Mouse (Mus musculus): ENCODE measurements around the gene Pabpn1. TPM values are rescaled to one million over a fixed set of nuclear protein-coding genes. Genes with fewer than 3 reads are reported as not detected.

The Pabpn1 gene
- 736 and 777 TPM in 2 replicates for polyA plus RNA-seq (2012; rRNA removed)

GRCm38 (mm10) chr14:54892200-54892599, at the start of gene Pabpn1:
Gene Pabpn1 (plus strand): TSS chr14:54892500.

DNA sequence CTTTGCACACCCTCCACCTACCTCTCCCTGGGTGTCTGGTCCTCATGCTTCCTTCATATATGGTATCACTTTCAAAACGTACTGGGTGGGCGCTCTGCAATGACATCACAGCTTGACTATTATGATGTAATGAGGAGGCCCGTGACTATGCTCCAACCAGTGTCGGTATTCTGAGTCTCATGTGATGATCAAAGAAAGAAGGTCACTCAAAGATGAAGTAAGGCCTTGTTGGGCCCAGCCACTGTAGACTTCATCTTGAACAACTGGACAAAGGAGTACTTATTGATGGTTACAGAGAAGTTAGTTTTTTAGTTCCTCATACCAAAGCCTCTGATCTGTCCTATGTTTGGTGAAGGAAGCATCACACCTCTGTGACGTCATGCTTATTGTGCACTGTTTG, 21.4 kb upstream of the Pabpn1 start, which contains the start of gene Homez:
Gene Homez, minus strand, starts transcription at position 101 of the 400 bp plus-strand sequence.

DNA sequence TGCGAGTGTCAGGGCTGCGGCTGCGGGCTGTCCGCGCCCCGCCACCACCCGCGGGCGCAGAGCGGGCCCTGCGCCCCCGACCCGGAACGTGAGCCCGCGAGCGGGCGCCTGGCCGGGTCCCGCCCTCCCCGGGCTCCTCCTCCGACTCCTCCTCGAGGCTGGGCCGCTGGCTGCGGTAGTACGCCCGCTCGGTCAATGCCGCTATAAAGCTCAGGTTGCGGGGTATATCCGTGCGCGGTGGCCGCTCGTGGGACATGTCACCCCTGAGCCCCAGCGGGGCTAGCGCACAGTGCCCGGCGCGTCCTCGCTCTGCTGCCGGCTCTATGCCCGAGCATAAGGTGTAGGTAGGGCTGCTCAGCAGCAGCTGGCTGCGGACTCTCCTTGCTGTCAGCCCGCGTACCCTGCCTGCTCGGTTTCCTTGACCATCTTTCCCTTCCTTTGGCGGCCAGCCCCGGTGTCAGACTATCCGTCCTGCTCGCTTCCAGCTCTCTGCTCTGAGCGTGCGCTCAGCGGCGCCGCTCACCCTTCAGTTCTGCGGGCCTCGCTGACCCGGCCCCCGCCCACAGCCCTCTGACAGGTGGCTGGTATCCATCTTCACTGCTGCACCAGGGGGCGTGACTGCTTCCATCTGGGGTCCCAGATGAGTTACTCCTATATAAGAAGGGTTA, 15.1 kb upstream of the Pabpn1 start, which contains the start of gene Ppp1r3e:
Gene Ppp1r3e, minus strand, starts transcription at position 503 of the 668 bp plus-strand sequence.

DNA sequence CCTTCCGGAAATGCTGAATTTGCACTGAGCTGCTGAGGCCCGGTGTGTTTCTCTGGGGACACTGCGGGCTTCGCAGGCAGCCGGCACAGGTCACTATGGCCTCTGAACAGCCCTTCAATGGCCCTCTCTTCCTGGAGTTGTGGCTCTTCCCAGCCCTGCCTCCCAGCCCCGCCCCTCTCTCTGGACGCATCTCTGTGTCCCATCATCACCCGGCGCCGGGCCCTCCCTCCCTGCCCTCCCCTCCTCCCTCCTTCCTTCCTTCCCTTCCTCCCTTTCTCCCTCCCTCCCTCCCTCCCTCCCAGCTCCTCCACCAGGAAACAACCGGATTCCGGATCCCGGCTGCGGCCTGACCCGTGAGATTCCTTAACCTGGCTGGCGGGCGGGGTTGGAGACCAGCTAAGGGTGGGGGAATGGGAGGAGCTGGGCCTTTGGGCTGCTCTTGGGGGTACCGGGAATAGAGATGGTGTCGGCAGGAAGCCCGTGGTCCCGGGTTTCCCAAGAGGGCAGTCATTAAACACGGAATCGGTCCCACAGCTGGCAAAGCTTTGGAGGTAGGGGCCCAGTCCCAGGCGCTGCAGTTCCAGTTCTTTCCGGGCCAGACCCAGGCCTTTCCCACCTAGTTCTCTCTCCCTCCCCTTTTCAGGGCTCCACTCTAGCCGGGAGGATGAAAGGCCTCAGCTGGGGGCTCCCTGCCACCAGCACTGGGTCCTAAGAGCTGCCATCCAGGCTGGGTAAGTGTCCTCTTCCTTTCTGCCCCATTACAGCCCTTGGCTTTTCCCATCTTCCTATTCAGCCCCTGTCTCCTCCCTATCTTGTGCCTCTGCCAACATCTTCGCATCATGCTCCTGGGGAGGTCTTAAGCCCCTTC, 8.9 kb upstream of the Pabpn1 start, which contains the start of the genes Bcl2l2 and Gm20521:
Gene Bcl2l2, plus strand, starts transcription at position 224 of the 868 bp plus-strand sequence.
Gene Gm20521, plus strand, starts transcription at position 288 of the 868 bp plus-strand sequence.

DNA sequence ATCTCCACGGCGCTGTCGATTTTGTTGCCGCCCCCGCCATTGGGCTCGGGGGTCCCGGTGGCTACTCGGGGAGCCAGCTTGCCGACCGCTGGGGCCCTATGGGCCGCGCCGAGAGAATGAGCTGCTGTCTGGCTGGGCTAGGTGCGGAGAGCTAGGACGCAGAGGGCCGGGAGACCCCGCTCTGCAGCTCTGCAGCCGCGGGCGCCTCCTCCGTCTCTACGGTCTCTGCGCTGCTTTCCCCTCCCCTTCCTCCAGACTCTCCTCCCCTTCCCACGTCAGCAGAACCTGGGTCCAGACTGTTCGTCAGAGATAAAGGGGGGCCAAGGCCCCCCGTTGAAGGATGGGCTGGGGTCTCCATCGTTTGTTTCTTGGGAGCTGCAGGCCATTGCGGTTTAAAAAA, 20.6 kb downstream of the Pabpn1 start, which contains the start of gene Slc22a17:
Gene Slc22a17, minus strand, starts transcription at position 247 of the 400 bp plus-strand sequence.

GRCm38 (mm10) chr14:54925349-54926342, 33.3 kb downstream of the Pabpn1 start, which contains the start of gene Efs:
Gene Efs (minus strand): TSS chr14:54926126.

DNA sequence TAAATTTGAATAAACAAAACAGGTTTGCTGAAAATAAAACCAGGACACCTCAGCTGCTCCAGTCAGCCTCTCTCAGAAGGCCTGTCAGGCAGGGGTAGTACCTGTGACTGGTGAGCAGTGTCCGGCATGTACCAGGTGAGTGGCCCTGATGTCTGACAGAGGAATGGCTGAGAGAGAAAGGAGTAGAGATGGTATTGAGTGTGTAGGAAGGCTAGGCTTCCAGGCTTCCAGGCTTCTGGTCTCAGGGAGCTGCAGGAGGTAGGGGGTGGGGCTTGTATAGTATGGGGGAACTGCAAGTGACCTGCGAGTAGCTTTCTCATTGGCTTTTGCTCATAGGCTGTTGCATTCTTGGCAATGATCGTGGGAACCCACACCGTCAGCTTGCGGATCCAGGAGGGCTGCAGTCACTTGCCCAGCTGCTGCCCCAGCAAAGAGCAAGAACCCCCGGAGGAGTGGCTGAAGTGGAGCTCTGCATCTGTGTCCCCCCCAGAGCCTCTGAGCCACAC, 40.4 kb downstream of the Pabpn1 start, which contains the start of gene Il25:
Gene Il25, plus strand, starts transcription at position 51 of the 506 bp plus-strand sequence.

DNA sequence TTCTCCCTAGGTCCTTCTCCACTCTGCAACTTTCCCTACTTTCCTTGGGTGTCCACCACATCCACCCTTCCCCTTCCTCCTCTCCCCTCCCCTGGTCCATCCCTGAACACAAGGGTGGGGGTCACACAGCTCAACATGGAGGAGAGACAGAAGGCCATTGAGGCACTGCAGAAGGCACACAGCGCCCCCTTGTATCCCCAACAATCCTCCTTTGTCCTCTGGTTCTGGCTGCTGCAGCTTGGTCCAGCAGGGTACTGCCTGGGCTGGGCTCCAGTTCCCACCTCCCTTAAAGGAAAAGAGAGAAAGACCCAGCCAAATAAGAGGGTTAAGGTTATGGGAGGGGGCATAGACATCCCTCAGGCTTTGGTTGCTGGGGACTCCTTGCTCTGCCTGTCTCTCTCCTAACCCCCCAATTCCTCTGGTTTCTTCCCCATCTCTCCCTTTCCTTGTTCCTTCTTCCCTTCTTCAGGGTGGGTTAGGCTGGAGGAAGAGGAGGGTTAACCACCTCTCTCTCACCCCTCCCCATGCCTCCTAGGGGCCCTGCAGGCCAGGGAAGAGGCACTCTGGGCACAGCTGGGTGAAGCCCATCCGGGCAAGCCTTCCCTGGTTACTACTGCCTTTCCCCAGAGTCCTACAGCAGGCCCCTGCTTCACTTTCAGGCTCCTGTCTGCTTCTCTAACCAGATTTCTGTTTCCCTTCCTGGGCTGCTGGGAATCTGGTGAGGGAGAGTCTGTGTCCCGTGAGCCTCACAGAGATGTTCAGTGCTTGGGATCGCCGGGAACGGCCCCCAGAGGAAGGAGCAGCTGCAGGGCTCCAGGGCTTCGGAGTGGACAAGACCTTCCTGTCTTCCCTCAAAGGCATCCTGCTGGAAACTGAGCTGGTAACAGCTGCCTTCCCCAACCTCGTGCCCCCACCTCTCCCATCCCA, 43.9 kb downstream of the Pabpn1 start, which contains the start of gene Cmtm5:
Gene Cmtm5, plus strand, starts transcription at position 358 of the 927 bp plus-strand sequence.

Other genes starting within 250 kb of the Pabpn1 start
- 70.3 and 72.1 TPM in 2 replicates for gene 1700123O20Rik, start 206.3 kb upstream of the Pabpn1 start, polyA plus RNA-seq (2012; rRNA removed)
- gene Acin1, start 205.6 kb upstream of the Pabpn1 start, polyA plus RNA-seq (2012; rRNA removed), result 356 and 358 TPM in 2 replicates
- 0.09 and 0.20 TPM in 2 replicates for gene Gm29776, start 193.7 kb upstream of the Pabpn1 start, polyA plus RNA-seq (2012; rRNA removed)
- 0.16 and 0.17 TPM in 2 replicates for gene Cebpe, start 180.3 kb upstream of the Pabpn1 start, polyA plus RNA-seq (2012; rRNA removed)
- 9.6 and 9.9 TPM in 2 replicates for gene Slc7a8, start 110.6 kb upstream of the Pabpn1 start, polyA plus RNA-seq (2012; rRNA removed)
- gene Rnf212b, start 78.4 kb upstream of the Pabpn1 start, polyA plus RNA-seq (2012; rRNA removed), result not detected in 2 replicates
- 8.5 and 9.0 TPM in 2 replicates for gene Homez, start 21.5 kb upstream of the Pabpn1 start, polyA plus RNA-seq (2012; rRNA removed)
- 14.7 and 18.0 TPM in 2 replicates for gene Ppp1r3e, start 14.9 kb upstream of the Pabpn1 start, polyA plus RNA-seq (2012; rRNA removed)
- gene Bcl2l2, start 9.1 kb upstream of the Pabpn1 start, polyA plus RNA-seq (2012; rRNA removed), result 47.4 and 48.0 TPM in 2 replicates
- gene Gm20521, start 9.1 kb upstream of the Pabpn1 start, polyA plus RNA-seq (2012; rRNA removed), result 0.39 and 0.41 TPM in 2 replicates
- 504 and 538 TPM in 2 replicates for gene Slc22a17, start 20.6 kb downstream of the Pabpn1 start, polyA plus RNA-seq (2012; rRNA removed)
- gene Efs, start 33.6 kb downstream of the Pabpn1 start, polyA plus RNA-seq (2012; rRNA removed), result 33.6 and 38.5 TPM in 2 replicates
- 0.35 and 0.47 TPM in 2 replicates for gene Il25, start 40.2 kb downstream of the Pabpn1 start, polyA plus RNA-seq (2012; rRNA removed)
- 3.6 and 8.9 TPM in 2 replicates for gene Cmtm5, start 43.8 kb downstream of the Pabpn1 start, polyA plus RNA-seq (2012; rRNA removed)
- gene Myh6, start 74.4 kb downstream of the Pabpn1 start, polyA plus RNA-seq (2012; rRNA removed), result 0.21 and 0.36 TPM in 2 replicates
- gene Gm17428, start 84.4 kb downstream of the Pabpn1 start, polyA plus RNA-seq (2012; rRNA removed), result not detected in 2 replicates
- gene Myh7, start 102.1 kb downstream of the Pabpn1 start, polyA plus RNA-seq (2012; rRNA removed), result 5.9 and 18.0 TPM in 2 replicates
- 56.3 and 58.2 TPM in 2 replicates for gene Ngdn, start 123.0 kb downstream of the Pabpn1 start, polyA plus RNA-seq (2012; rRNA removed)
- 16.4 and 19.1 TPM in 2 replicates for gene Zfhx2, start 199.8 kb downstream of the Pabpn1 start, polyA plus RNA-seq (2012; rRNA removed)
- 17.4 and 19.9 TPM in 2 replicates for gene Thtpa, start 202.3 kb downstream of the Pabpn1 start, polyA plus RNA-seq (2012; rRNA removed)
- 15.2 and 17.0 TPM in 2 replicates for gene Ap1g2, start 214.1 kb downstream of the Pabpn1 start, polyA plus RNA-seq (2012; rRNA removed)
- gene Jph4, start 224.4 kb downstream of the Pabpn1 start, polyA plus RNA-seq (2012; rRNA removed), result 123 and 132 TPM in 2 replicates